Mouse (Mus musculus) CH12.LX (cell line): ENCODE results near the gene Btn1a1. TPM values are rescaled to one million over a fixed set of nuclear protein-coding genes. Genes with fewer than 3 reads are reported as not detected.
A peak's percentile ranks its signal among the peaks of the same experiment; 100 is the strongest.

ENCODE experiments used
- DNase-seq: peaks from one replicate; pipeline ENCODE4 v3.0.0-alpha.2; 2013; ENCODE audit errors: extremely low read depth
- H3K27ac ChIP-seq: 2 replicates; pipeline ENCODE4 v1.5.1; 2012; ENCODE audit warnings: low read depth, mild to moderate bottlenecking, control low read depth, moderate library complexity; ENCODE audit not compliant: insufficient read depth
- H3K27me3 ChIP-seq: replicated peaks from 2 replicates; pipeline ENCODE3; 2012; ENCODE audit warnings: inconsistent platforms
- H3K36me3 ChIP-seq, 2 experiments: replicated peaks in 1 of 2; 2 replicates each; pipeline versions ENCODE3 to v1.6.1; 2012; ENCODE audit warnings: inconsistent platforms in 1 of 2, low read length in 1 of 2, mild to moderate bottlenecking in 1 of 2, mixed read lengths in 1 of 2, moderate library complexity in 1 of 2; ENCODE audit not compliant: control insufficient read depth in 1 of 2, insufficient read depth in 1 of 2
- H3K4me1 ChIP-seq, 2 experiments: 2 replicates each; pipeline ENCODE4 v1.6.1; 2012; ENCODE audit warnings: inconsistent platforms in 1 of 2, moderate library complexity in 1 of 2; ENCODE audit not compliant: insufficient read depth in 2 of 2, control insufficient read depth in 1 of 2
- H3K4me2 ChIP-seq: 2 replicates; pipeline ENCODE4 v1.6.1; 2012; ENCODE audit warnings: low read depth, mild to moderate bottlenecking, control low read depth; ENCODE audit not compliant: poor library complexity, insufficient read depth, severe bottlenecking
- H3K4me3 ChIP-seq, 3 experiments: fragments of 150-350 bp in 1 of 3; sonication (generic) in 1 of 3; replicated peaks in 1 of 3; 2 replicates each; pipeline versions ENCODE3 to v1.5.1; 2011 to 2012; ENCODE audit warnings: low read depth in 2 of 3, low read length in 2 of 3, mild to moderate bottlenecking in 2 of 3, moderate library complexity in 2 of 3, control low read depth in 1 of 3, improper control_type of control experiment in 1 of 3, inconsistent platforms in 1 of 3, mixed read lengths in 1 of 3; ENCODE audit not compliant: poor library complexity in 1 of 3
- H3K79me2 ChIP-seq: replicated peaks from 2 replicates; pipeline ENCODE4 v1.6.1; 2012; ENCODE audit warnings: mild to moderate bottlenecking, moderate library complexity; ENCODE audit not compliant: control insufficient read depth, poor library complexity, insufficient read depth, severe bottlenecking; ENCODE audit errors: extremely low read depth
- H3K9ac ChIP-seq: 2 replicates; pipeline ENCODE4 v1.6.1; 2012; ENCODE audit warnings: low read depth, mild to moderate bottlenecking, control low read depth, moderate library complexity; ENCODE audit not compliant: insufficient read depth
- H3K9me3 ChIP-seq: replicated peaks from 2 replicates; pipeline ENCODE3; 2012; ENCODE audit warnings: low read length, inconsistent platforms, mixed read lengths
- BHLHE40 ChIP-seq: IDR thresholded peaks from 2 replicates; pipeline ENCODE4 v1.6.1; 2011; ENCODE audit warnings: mild to moderate bottlenecking, low read depth, low read length, improper control_type of control experiment
- CHD2 ChIP-seq: IDR thresholded peaks from 2 replicates; pipeline ENCODE4 v1.6.1; 2011; ENCODE audit warnings: low read length, improper control_type of control experiment
- E2F4 ChIP-seq: IDR thresholded peaks from 2 replicates; pipeline ENCODE4 v1.6.1; 2011; ENCODE audit warnings: low read depth, low read length, improper control_type of control experiment; ENCODE audit not compliant: insufficient replicate concordance
- ELF1 ChIP-seq: IDR thresholded peaks from 2 replicates; pipeline ENCODE4 v1.6.1; 2014; ENCODE audit warnings: low read depth, mild to moderate bottlenecking, inconsistent platforms, low read length, improper control_type of control experiment
- ETS1 ChIP-seq: conservative IDR thresholded peaks from 2 replicates; pipeline ENCODE4 v1.6.1; 2012; ENCODE audit warnings: low read depth, mild to moderate bottlenecking, inconsistent platforms, low read length, improper control_type of control experiment, moderate library complexity
- GABPA ChIP-seq: IDR thresholded peaks from 2 replicates; pipeline ENCODE4 v1.6.1; 2012; ENCODE audit warnings: low read depth, low read length, improper control_type of control experiment, inconsistent platforms; ENCODE audit not compliant: insufficient replicate concordance
- HCFC1 ChIP-seq: IDR thresholded peaks from 2 replicates; pipeline ENCODE4 v1.6.1; 2012; ENCODE audit warnings: low read depth, mild to moderate bottlenecking, inconsistent platforms, low read length, improper control_type of control experiment
- IRF4 ChIP-seq: IDR thresholded peaks from 2 replicates; pipeline ENCODE4 v1.6.1; 2014; ENCODE audit warnings: low read depth, mild to moderate bottlenecking, inconsistent platforms, low read length, improper control_type of control experiment
- JUN ChIP-seq: IDR thresholded peaks from 2 replicates; pipeline ENCODE4 v1.6.1; 2011; ENCODE audit warnings: low read depth, mild to moderate bottlenecking, low read length, improper control_type of control experiment, moderate library complexity; ENCODE audit not compliant: insufficient read depth
- JUND ChIP-seq: conservative IDR thresholded peaks from 2 replicates; pipeline ENCODE4 v1.6.1; 2011; ENCODE audit warnings: low read depth, low read length, improper control_type of control experiment
- MAFK ChIP-seq: IDR thresholded peaks from 2 replicates; pipeline ENCODE4 v1.6.1; 2011; ENCODE audit warnings: low read length, improper control_type of control experiment; ENCODE audit not compliant: insufficient replicate concordance
- MAX ChIP-seq: IDR thresholded peaks from 2 replicates; pipeline ENCODE4 v1.6.1; 2011; ENCODE audit warnings: low read length, improper control_type of control experiment
- MAZ ChIP-seq: IDR thresholded peaks from 2 replicates; pipeline ENCODE4 v1.6.1; 2012; ENCODE audit warnings: low read depth, mild to moderate bottlenecking, inconsistent platforms, low read length, improper control_type of control experiment, moderate library complexity
- MEF2A ChIP-seq: IDR thresholded peaks from 2 replicates; pipeline ENCODE4 v1.6.1; 2014; ENCODE audit warnings: low read depth, mild to moderate bottlenecking, inconsistent platforms, low read length, improper control_type of control experiment, borderline replicate concordance
- NELFE ChIP-seq: IDR thresholded peaks from 2 replicates; pipeline ENCODE4 v1.6.1; 2011; ENCODE audit warnings: low read depth, low read length, improper control_type of control experiment
- PAX5 ChIP-seq: IDR thresholded peaks from 2 replicates; pipeline ENCODE4 v1.6.1; 2012; ENCODE audit warnings: low read length, inconsistent platforms, mixed read lengths
- POLR2A ChIP-seq: IDR thresholded peaks from 2 replicates; pipeline ENCODE4 v1.6.1; 2011; ENCODE audit warnings: low read depth, mild to moderate bottlenecking, improper control_type of control experiment, low read length
- POLR2AphosphoS2 ChIP-seq: IDR thresholded peaks from 2 replicates; pipeline ENCODE4 v1.6.1; 2011; ENCODE audit warnings: low read depth, low read length, improper control_type of control experiment
- RCOR1 ChIP-seq: conservative IDR thresholded peaks from 2 replicates; pipeline ENCODE4 v1.6.1; 2012; ENCODE audit warnings: low read depth, mild to moderate bottlenecking, inconsistent platforms, low read length, improper control_type of control experiment
- TBP ChIP-seq: conservative IDR thresholded peaks from 2 replicates; pipeline ENCODE4 v1.6.1; 2011; ENCODE audit warnings: low read depth, low read length, improper control_type of control experiment
- TCF12 ChIP-seq: IDR thresholded peaks from 2 replicates; pipeline ENCODE4 v1.6.1; 2014; ENCODE audit warnings: low read depth, mild to moderate bottlenecking, inconsistent platforms, low read length, improper control_type of control experiment
- UBTF ChIP-seq: IDR thresholded peaks from 2 replicates; pipeline ENCODE4 v1.6.1; 2012; ENCODE audit warnings: low read depth, mild to moderate bottlenecking, inconsistent platforms, low read length, improper control_type of control experiment, moderate library complexity
- USF1 ChIP-seq: IDR thresholded peaks from 2 replicates; pipeline ENCODE4 v1.6.1; 2014; ENCODE audit warnings: low read depth, mild to moderate bottlenecking, inconsistent platforms, low read length, improper control_type of control experiment
- USF2 ChIP-seq: conservative IDR thresholded peaks from 2 replicates; pipeline ENCODE4 v1.6.1; 2011; ENCODE audit warnings: low read depth, low read length, improper control_type of control experiment
- ZC3H11A ChIP-seq: IDR thresholded peaks from 2 replicates; pipeline ENCODE4 v1.6.1; 2012; ENCODE audit warnings: low read depth, mild to moderate bottlenecking, inconsistent platforms, low read length, improper control_type of control experiment
- ZKSCAN1 ChIP-seq: IDR thresholded peaks from 2 replicates; pipeline ENCODE4 v1.6.1; 2012; ENCODE audit warnings: low read depth, inconsistent platforms, low read length, improper control_type of control experiment, borderline replicate concordance
- ZMIZ1 ChIP-seq: IDR thresholded peaks from 2 replicates; pipeline ENCODE4 v1.6.1; 2012; ENCODE audit warnings: low read depth, mild to moderate bottlenecking, inconsistent platforms, low read length, improper control_type of control experiment
- ZNF384 ChIP-seq: IDR thresholded peaks from 2 replicates; pipeline ENCODE4 v1.6.1; 2012; ENCODE audit warnings: low read depth, low read length, improper control_type of control experiment, inconsistent platforms
- dilution Hi-C: fragments of 300-500 bp; cut with MboI; formaldehyde crosslinking; loops from 2 replicates; pipeline ENCODE4 v1.14.3; 2020; ENCODE audit warnings: low sequenced_read_pairs; ENCODE audit not compliant: extremely low pct_unique_long_range_greater_than_20kb, extremely low pct_ligation_motif_present
- in situ Hi-C: fragments of 300-500 bp; cut with MboI; formaldehyde crosslinking; loops from 3 replicates; pipeline ENCODE4 v1.14.3; 2019; ENCODE audit warnings: low sequenced_read_pairs, low pct_ligation_motif_present, low pct_unique_long_range_greater_than_20kb, mixed read lengths
- polyA plus RNA-seq: library from polyadenylated mRNA; unstranded; fragments of >175 nt; gene quantifications from 2 replicates; pipeline ENCODE4 v1.2.1, GENCODE M21; 2012; ENCODE audit warnings: low read depth; ENCODE audit not compliant: insufficient read length
- total RNA-seq, 2 experiments: library from RNA; depleted of rRNA; stranded (reverse); fragments of 300-350 nt in 1 of 2; fragments of >200 nt in 1 of 2; gene quantifications; 2 replicates each; pipeline ENCODE4 v1.2.3; 2012 to 2014

The Btn1a1 gene
- total and polyA plus RNA-seq, 3 experiments, result 0.20 to 0.51 (median 0.21) TPM

DNA sequence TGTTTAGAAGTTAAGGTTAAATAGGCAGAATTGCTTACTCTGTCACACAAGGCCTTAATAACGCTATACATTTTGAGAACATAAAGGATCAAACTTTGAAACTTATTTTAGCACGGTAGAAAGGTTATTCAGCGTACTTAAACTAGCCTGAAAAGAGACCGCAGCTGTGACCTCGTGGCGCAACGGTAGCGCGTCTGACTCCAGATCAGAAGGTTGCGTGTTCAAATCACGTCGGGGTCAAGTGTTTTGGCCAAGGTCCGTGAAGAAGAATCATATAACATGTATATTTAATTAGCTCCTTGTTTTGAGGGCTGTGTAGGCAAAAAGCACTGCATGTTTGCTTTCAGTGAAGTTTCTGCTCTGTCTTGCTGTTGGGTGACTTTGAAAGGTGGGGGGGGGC lies 40.6 kb upstream of the Btn1a1 start (continued):
- TF ChIP-seq IRF4 (no peak), TBP (peak; percentile 100), ZMIZ1 (no peak), ELF1 (peak; percentile 94), PAX5 (no peak), USF1 (no peak), E2F4 (0 out of 2 replicates have a peak, but pooled peaks have one; percentile 66), BHLHE40 (no peak), RCOR1 (no peak), CHD2 (no peak), JUND (no peak), ETS1 (no peak), MAZ (no peak)

DNA sequence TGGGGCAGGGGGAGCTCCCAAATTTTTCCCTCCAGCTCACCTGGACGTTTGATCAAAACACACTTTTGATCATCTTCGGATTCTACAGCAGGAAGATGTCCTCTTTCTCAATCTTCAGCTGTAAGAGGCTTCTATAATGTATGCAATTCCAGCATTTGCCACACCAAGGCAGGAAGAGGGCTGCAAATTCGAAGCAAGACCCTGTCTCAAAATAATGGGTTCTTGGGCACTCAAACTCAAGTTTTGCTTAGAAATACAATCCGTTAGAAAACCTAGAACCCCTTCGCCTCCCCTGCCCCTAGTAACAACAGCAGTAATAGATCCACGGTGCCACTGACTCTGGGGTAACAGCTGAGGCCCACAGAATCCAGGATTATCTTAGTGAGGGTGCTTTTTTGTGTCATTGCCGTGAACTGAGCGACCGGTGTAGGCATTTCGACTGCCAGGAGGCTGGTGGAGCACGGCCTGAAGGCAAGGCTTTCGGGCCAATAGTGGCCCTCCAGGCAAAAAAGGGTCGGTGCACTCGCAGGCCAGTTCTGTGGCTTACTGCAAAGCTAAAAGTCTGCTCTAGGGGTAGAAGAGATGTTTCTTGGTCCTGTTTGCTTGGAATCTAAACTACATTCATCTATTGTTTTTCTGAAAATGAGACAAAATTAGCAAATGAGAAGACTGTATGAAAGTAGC lies 40.1 kb upstream of the Btn1a1 start:
- TF ChIP-seq UBTF, result peak; percentile 92
- no peak for TF ChIP-seq MAX
- DNase-seq, result peak; percentile 65
- H3K4me1 ChIP-seq, result peaks cover 6 to 40% of the 10 kb centered on the region in 2 experiments; a peak in 3 of 4 replicates
- H3K4me2 ChIP-seq, result peak overlapping the region; percentile 96
- in situ Hi-C loops (loop anchor here (10.0 to 25.0 kb wide), 2 partner anchors 201 to 1569 kb away; partner anchors contain the start of gene Zfp184), dilution Hi-C loops (no loop called here)
- H3K27ac ChIP-seq, result peak overlapping the region; percentile 66
- peak overlapping the region; percentile 61 for H3K9ac ChIP-seq
- no peaks in the 10 kb centered on the region for H3K27me3 ChIP-seq
- H3K9me3 ChIP-seq, result no peaks in the 10 kb centered on the region
- H3K4me3 ChIP-seq, result peak overlapping the region; percentile 41 to 57 (median 54)
- no peaks in the 10 kb centered on the region for H3K36me3 ChIP-seq
- no peaks in the 10 kb centered on the region for H3K79me2 ChIP-seq

DNA sequence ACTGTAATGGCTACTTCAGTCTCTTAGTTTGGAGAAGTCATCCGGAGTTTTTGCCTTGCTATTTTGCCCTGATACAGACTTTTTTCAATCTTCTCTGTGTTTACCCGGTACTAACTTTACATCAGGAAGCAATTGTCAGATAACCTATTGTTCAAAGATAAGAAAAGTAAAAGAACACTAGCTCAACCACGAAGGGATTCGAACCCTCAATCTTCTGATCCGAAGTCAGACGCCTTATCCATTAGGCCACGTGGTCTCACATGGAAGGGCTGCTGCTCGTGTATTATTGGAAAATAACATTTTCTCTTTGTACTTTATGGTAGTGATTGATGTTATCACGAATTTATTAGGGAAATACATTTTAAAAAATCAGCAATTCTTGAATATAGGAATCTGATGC lies 38.1 kb upstream of the Btn1a1 start:
- Histone ChIP-seq H3K9me3 (no peaks in the 10 kb centered on the region), H3K27me3 (no peaks in the 10 kb centered on the region), H3K4me3 (peak overlapping the region; percentile 17 to 43 (median 32)), H3K36me3 (no peaks in the 10 kb centered on the region), H3K27ac (no peak overlapping the region), H3K4me1 (peaks cover 6 to 23% of the 10 kb centered on the region in 2 experiments; a peak in 3 of 4 replicates), H3K9ac (peak overlapping the region; percentile 54), H3K79me2 (no peaks in the 10 kb centered on the region), H3K4me2 (peak overlapping the region; percentile 84)
- dilution Hi-C loops, result no loop called here
- in situ Hi-C loops, result loop anchor here (10.0 to 25.0 kb wide), 2 partner anchors 199 to 1566 kb away; partner anchors contain the start of gene Zfp184
- peak; percentile 82 for DNase-seq
- no peak for TF ChIP-seq MAZ
- peak; percentile 96 for TF ChIP-seq ELF1
- peak; percentile 96 for TF ChIP-seq MAFK
- no peak for TF ChIP-seq GABPA
- no peak for TF ChIP-seq JUND
- peak; percentile 100 for TF ChIP-seq TBP
- no peak for TF ChIP-seq RCOR1
- TF ChIP-seq ZNF384, result no peak
- no peak for TF ChIP-seq PAX5
- TF ChIP-seq ETS1, result no peak
- no peak for TF ChIP-seq TCF12
- TF ChIP-seq MEF2A, result no peak
- no peak for TF ChIP-seq JUN
- peak; percentile 78 for TF ChIP-seq USF1
- no peak for TF ChIP-seq HCFC1
- TF ChIP-seq USF2, result peak; percentile 65
- no peak for TF ChIP-seq NELFE
- no peak for TF ChIP-seq POLR2A
- no peak for TF ChIP-seq ZC3H11A
- TF ChIP-seq BHLHE40, result no peak
- no peak for TF ChIP-seq ZKSCAN1
- no peak for TF ChIP-seq POLR2AphosphoS2
